Mouse (Mus musculus) left cerebral cortex, adult 8-10 months (tissue): ENCODE data around the gene Sult3a2. TPM values are rescaled to one million over a fixed set of nuclear protein-coding genes. Genes with fewer than 3 reads are reported as not detected.
"Not testable (repeated sequence)": the region's sequence is repeated elsewhere in the genome, so short reads cannot be mapped to it uniquely, and the experiment has no call there.

Experiments used
- DNase-seq, 2 experiments: peaks; one replicate each; pipeline ENCODE4 v3.0.0; 2022; ENCODE audit warnings: low spot score in 2 of 2
- total RNA-seq, 4 experiments: library from RNA; stranded (reverse); gene quantifications; 2 replicates each; pipeline ENCODE4 v1.2.4; 2022

Gene Sult3a2
- 1 to 10 TPM; 1.4 to 2.0 (median 1.8) TPM for total RNA-seq

GRCm38 (mm10) chr10:33786604-33787003 is at the start of gene Sult3a2:
TSS of gene Sult3a2 (minus strand) at chr10:33786704.
- no peak for DNase-seq

DNA sequence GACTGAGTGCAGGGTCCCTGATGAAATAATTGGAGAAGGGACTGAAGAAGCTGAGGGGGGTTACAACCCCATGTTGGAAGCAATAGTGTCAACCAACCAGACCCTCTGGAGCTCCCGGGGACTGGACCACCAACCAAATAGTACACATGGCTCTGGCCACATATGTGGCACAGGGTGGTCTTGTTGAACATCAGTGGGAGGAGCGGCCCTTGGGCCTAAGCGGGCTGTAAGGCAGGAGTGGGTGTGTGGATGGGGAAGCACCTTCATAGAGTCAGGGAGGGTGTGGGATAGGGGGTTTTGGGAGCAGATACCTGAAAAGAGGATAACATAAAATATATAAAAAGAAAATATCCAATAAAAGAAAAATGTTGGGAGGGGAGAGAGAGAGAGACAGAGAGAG is 34.4 kb upstream of the Sult3a2 start:
- no peak for DNase-seq

GRCm38 (mm10) chr10:33816923-33817322 is 30.4 kb upstream of the Sult3a2 start:
- DNase-seq = no peak

DNA sequence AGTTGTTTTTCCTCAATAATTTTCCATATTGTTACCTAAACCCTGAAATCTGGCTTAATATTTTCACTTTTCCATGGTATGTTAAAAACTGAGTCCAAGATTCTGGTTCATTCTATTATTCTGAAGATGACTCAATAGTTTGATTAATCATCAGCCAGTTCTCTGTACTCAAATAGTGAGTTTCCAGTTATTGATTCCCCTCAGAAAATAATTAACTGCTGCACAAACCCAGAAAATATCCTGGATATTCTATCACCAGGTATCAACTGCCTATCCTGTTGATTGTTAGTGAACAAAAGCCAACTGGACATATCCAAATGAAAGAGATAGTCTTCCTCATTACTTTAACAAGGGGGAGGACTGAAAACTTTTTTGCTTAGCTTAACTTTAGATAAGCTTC is 27.8 kb upstream of the Sult3a2 start:
- no peak for DNase-seq

DNA sequence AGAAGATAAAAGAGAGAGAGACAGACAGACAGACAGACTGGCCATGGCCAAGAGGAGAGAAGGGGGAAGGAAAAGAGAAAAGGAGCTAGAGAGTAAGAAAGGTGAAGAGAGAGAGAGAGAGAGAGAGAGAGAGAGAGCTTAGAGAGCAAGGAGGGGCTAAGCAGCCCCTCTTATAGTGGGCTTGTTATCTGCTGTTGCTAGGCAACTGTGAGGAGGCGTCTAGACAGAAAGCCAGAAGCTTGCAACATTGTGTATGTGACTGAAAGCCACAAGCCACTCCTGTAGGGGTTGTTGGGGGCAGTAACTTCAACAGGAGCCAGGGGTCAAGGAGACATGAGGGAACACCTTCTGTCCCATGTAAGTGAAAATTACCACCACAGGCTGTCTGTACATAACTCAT is 25.3 kb upstream of the Sult3a2 start:
- no peak for DNase-seq

DNA sequence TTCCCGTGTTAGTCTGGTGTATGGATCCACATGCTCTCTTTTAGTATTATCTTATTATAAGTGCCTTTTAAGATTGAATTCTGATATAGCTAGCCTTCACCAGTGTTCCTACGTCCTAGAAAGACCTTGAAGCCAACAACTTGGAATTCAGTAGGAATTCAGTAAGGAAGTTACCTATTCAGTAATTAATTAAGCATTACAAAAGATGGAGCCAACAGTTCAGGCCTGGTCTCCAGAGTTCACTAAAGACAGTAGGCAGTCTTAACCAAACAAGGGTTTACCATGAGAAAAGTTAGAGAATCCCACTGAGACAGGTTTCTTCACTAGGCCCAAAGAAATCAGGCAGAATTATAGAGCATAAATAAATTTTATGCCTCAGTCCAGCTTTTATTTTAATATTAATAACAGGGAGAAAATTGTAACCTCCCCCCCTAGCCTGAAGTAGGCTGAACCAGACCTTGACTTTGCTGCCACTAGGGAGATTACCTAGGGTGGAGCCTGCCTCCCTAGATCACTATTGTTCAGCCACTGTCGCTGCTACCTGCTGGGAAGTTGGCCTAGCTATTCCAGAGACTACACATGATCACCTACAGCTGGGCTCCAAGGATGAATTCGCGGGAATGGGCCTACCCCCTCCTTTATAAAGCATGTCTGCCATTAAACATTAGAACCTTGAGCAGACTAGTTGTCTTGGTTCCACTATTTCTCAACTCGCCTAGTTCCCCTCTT is 10.9 kb upstream of the Sult3a2 start:
- DNase-seq = not testable (repeated sequence)

DNA sequence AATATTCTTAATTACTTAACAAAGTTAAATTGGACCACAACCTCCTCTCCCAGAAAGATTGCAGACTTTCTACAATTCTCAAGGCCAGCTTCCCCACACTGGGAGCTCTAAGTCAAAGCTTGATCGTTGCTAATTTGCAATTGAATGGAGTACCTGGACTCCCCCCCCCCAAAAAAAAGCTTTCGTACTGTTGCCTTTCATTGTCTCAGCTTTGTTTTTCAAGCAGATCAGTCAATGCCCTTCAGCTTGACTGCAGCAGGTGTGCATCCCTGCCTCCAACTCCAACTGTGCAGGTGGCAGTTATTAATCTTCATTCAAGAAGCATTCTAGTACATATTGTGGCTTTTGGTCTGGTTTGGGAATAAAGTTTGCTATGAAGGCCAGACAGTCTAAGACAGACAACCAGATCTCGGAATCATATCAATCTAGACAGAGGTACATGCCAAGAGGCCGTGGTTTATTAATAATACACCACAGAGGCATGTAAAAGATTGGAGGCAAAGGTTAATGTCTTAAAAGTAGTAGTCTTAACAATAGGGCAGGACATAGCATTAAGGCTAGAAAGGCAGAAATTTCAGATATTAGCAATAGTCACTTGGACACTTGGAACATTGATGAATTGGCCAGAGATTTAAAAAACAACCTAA is 9.9 kb upstream of the Sult3a2 start:
- DNase-seq = not testable (repeated sequence)

DNA sequence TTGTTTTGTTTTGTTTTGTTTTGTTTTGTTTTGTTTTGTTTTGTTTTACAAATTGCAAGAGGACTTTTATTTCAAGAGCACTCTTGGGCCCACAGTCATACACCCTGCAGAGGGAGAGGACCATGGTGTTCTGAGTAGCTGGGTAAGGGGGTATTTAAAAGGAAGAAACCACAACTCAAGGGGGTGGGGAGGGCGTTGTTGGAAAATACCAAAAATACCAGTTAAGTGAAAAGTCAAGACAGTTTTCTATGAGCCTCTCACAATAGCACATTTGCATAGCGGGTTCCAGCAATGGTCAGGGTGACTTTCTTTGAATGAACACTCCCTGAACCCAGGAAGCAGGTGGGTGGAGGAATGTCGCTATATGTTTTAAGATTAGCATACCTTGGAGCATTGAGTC is 5.7 kb upstream of the Sult3a2 start:
- not testable (repeated sequence) for DNase-seq

DNA sequence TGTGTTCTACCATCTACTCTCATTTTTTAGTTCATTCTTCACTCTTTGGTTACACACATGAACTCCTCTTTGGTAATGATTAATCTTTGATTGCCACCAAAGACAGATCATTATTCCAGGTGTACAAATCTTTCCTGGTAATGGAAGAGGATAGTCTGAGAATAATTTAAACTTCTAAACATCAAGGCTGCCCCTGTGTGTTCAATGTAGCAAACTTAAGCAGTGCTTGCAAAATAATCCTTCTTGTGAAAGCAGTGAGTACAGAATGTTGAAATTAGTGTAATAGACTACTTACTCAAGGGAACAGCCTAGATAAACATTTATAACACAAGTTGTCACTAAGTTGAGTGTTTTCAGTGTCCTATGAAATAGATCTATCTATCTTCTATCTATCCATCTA is 1.0 kb upstream of the Sult3a2 start:
- DNase-seq = no peak

- DNase-seq = not testable (repeated sequence)
Observed at GRCm38 (mm10) chr10:33735251-33735650, 51.3 kb downstream of the Sult3a2 start.

DNA sequence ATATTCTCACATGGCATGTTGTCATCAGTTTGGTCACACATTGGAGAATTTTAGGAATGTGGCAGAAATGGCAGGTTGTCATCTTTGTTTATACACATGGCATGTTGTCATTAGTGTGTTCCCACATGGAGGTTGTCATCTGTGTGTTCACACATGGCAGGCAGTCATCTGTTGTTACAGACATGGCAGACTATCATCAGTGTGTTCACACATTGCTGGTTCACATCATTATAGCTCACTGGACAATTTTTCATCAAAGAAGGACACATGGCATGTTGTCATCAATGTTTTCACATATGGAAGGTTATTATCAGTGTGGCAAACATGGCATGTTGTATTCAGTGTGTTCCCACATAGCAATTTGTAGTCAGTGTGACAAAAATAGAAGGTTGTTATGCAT is 53.3 kb downstream of the Sult3a2 start:
- DNase-seq = no peak

GRCm38 (mm10) chr10:33732409-33733185 is 53.9 kb downstream of the Sult3a2 start:
- DNase-seq = no peak

DNA sequence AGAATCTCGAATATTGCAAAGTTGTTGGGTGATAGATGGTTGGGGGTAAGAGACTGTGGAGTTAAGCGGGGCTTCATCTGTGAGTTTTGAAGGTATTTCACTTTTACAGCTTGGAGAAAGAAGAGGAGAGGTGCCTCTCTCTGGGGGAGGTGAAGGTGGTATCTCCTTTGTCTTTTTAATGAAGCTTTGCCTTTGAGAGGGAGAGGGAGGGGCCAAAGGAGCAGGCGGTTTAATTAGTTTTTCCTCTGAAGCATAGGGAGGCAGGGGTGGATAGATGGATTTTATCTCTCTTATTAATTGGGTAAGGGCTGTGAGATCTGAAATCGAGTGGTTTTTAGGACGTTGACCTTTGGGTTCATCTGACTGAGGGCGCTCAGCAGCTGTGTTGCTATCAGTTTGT is 62.7 kb downstream of the Sult3a2 start:
- DNase-seq = no peak

DNA sequence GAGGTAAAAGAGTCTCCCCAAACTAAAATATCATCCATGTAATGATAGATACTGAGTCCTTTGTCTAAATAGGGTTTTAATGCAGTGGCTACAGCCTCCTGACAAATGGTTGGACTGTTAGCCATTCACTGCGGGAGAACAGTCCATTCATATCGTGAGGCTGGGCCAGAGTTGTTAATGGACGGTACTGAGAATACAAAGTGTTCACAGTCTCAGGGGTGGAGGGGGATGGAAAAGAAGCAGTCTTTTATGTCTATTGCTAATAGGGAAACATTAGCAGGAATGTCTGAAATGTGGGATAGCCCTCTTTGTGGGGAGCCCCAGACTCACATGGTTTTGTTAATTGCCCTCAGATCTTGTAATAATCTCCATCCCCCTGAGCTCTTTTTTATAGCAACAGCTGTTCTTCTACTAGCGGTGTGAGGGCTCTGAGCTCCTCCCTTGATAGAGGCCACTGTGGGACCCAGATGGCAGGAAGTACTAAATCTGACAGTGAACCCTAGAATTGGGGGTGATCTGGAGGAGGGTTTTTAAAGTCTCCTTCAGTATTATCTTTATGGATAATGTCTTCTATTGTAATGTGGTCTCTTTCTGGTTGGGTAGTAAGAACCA is 64.6 kb downstream of the Sult3a2 start:
- DNase-seq = no peak

Other genes starting within 250 kb of the Sult3a2 start
- gene Clvs2, start 161.9 kb downstream of the Sult3a2 start, total RNA-seq = 10 to 100 TPM; 53.9 to 70.7 (median 57.5) TPM
- not detected for gene Sult3a1, start 71.0 kb upstream of the Sult3a2 start, total RNA-seq
- gene Rsph4a, start 118.4 kb upstream of the Sult3a2 start, total RNA-seq = 1 to 10 TPM; 3.2 to 3.8 (median 3.4) TPM
- gene Zup1, start 164.6 kb upstream of the Sult3a2 start, total RNA-seq = 10 to 100 TPM; 13.9 to 21.0 (median 15.0) TPM
- gene Rwdd1, start 232.9 kb upstream of the Sult3a2 start, total RNA-seq = 100 to 1,000 TPM in 3 of 4 experiments, 10 to 100 TPM in 1; 98.4 to 105 (median 102) TPM